Mouse (Mus musculus) lung, postnatal 0 days (tissue): Measurements from ENCODE around the gene Eml6. TPM values are rescaled to one million over a fixed set of nuclear protein-coding genes. Genes with fewer than 3 reads are reported as not detected.

Experiments used
- ATAC-seq: fragments of 200-750 bp; cut with Nextera tagmentation; 2 replicates; pipeline ENCODE4 v1.8.0; 2017; ENCODE audit warnings: moderate library complexity
- DNase-seq: peaks from one replicate; pipeline ENCODE4 v3.0.0-alpha.2; 2016; ENCODE audit warnings: low spot score
- H3K27ac ChIP-seq: fragments of 300-500 bp; sonication (generic); 2 replicates; pipeline ENCODE4 v1.5.1; 2014; ENCODE audit warnings: antibody characterized with exemption, mild to moderate bottlenecking, low read length, mixed read lengths
- H3K27me3 ChIP-seq: fragments of 300-500 bp; sonication (generic); replicated peaks from 2 replicates; pipeline ENCODE4 v1.6.1; 2014; ENCODE audit warnings: low read length, mixed read lengths; ENCODE audit not compliant: insufficient read depth
- H3K36me3 ChIP-seq: fragments of 300-500 bp; sonication (generic); 2 replicates; pipeline ENCODE4 v1.6.1; 2014; ENCODE audit warnings: low read length, mixed read lengths; ENCODE audit not compliant: insufficient read depth
- H3K4me1 ChIP-seq: fragments of 300-500 bp; sonication (generic); 2 replicates; pipeline ENCODE4 v1.6.1; 2014; ENCODE audit warnings: antibody characterized with exemption, low read depth, low read length, mixed read lengths; ENCODE audit not compliant: insufficient read depth
- H3K4me2 ChIP-seq: fragments of 300-500 bp; sonication (generic); replicated peaks from 2 replicates; pipeline ENCODE4 v1.6.1; 2014; ENCODE audit warnings: low read depth, mild to moderate bottlenecking, low read length, moderate library complexity, mixed read lengths
- H3K4me3 ChIP-seq: fragments of 300-500 bp; sonication (generic); 2 replicates; pipeline ENCODE4 v1.5.1; 2014; ENCODE audit warnings: low read depth, low read length
- H3K9ac ChIP-seq: fragments of 300-500 bp; sonication (generic); replicated peaks from 2 replicates; pipeline ENCODE4 v1.6.1; 2014; ENCODE audit warnings: low read depth, mild to moderate bottlenecking
- H3K9me3 ChIP-seq: fragments of 300-500 bp; sonication (generic); 2 replicates; pipeline ENCODE4 v1.6.1; 2016; ENCODE audit warnings: low read length, mixed read lengths
- CTCF ChIP-seq: IDR thresholded peaks from 2 replicates; pipeline ENCODE4 v1.5.1; 2016; ENCODE audit warnings: antibody characterized with exemption, mild to moderate bottlenecking
- EP300 ChIP-seq: IDR thresholded peaks from 2 replicates; pipeline ENCODE4 v1.6.1; 2016; ENCODE audit warnings: antibody characterized with exemption, mild to moderate bottlenecking, control low read depth
- WGBS: fragments of 180-500 bp; shearing (Covaris S2); extraction: QIAGEN DNeasy Blood & Tissue Kit; methylation state at CpG from one replicate; pipeline ENCODE4 v1.1.7; 2014; 5-methylcytosine and 5-hydroxymethylcytosine counted together
- polyA plus RNA-seq: library from polyadenylated mRNA; unstranded; fragments of >200 nt; fragmentation: Nextera tagmentation; extraction: Ambion mirVana; gene quantifications from 2 replicates; pipeline ENCODE4 v1.2.1, GENCODE M21; 2015

The Eml6 gene
- polyA plus RNA-seq, 1 experiment from 2014 or later, result 0.39 TPM

DNA sequence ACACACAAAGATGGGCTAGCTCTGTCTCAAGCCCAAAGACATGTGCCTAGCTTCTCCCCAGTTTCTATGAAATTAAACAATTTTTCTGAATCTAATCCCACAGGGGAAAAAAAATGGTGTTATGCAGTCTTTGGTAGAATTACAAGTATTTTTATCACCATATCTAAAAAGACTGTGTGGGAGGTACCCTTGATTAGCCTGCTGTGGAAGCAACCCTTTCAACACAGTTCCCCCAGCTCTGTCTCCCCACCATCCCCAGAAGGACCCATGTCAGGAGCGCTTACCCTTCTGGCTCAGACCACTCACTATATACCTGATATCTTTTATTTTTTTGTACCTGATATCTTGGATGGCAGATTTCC lies 276.4 kb downstream of the Eml6 start:
- Histone ChIP-seq H3K27me3 (no peaks in the 10 kb centered on the region), H3K9ac (no peak overlapping the region), H3K4me1 (no peaks in the 10 kb centered on the region), H3K4me2 (no peak overlapping the region), H3K4me3 (no peak overlapping the region), H3K36me3 (peaks cover 8% of the 10 kb centered on the region; the same call in 1 of the 2 replicates), H3K9me3 (no peaks in the 10 kb centered on the region), H3K27ac (no peak overlapping the region)
- WGBS, result 94% methylated on average over 1 of the region's 1 CpGs
- DNase-seq, result no peak
- TF ChIP-seq CTCF (no peak), EP300 (no peak)
- no peak for ATAC-seq

DNA sequence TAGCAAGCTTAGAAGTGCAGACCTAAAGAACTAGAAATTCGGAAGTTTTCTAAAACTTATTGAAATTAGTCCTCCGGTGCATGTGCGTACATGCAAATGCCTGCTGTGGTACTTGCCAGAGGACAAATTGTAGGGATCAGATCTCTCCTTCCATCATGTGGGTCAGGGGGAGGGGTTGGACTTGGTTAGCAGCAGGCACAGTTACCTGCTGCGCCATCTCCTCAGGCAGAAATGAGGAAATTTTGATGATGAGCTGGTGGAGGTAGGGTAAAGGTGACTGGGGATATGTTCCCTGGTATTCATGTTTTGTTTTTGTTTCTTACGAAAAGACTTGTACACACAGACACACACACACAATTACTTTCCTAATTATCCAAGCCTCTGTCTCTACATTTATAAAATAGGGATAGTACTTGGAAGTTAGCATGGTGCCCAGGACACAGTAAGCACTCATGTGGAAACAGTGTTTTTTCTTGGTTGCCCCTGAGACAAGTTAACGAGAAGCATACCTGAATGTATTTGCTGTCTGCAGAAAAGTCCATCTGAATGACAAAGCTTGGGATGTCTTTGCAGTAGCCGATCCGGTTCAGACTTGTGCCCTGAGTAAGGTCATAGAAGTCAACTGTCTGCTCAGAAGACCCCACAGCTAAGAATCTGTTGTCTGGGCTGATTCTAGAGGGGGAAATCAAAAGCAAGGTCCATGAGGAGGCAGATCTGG lies 276.9 kb downstream of the Eml6 start:
- Histone ChIP-seq H3K36me3 (peaks cover 8% of the 10 kb centered on the region; the same call in 1 of the 2 replicates), H3K4me2 (no peak overlapping the region), H3K4me1 (no peaks in the 10 kb centered on the region), H3K4me3 (no peak overlapping the region), H3K27me3 (no peaks in the 10 kb centered on the region), H3K9ac (no peak overlapping the region), H3K9me3 (no peaks in the 10 kb centered on the region), H3K27ac (no peak overlapping the region)
- ATAC-seq (no peak), DNase-seq (no peak)
- 93% methylated on average over 8 of the region's 8 CpGs for WGBS
- TF ChIP-seq CTCF (no peak), EP300 (no peak)

DNA sequence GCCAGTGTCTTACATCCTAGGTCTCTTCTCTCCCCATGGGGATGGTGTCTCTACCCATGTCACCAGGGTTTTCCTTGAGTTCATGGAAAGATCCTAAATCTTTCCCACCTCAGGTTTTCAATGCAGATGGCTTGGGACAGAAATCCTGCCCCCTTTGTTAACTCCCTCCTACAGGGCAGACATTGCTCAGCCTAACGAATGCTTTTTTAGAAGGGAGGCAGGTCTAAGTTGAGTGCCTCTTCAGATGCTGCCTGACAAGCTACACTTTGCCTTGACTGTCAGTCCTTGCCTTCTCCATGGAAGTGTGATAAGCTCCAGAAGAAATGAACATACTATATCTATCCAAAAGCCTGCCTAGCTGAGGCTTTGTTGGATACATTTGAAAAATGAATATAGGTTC lies 278.0 kb downstream of the Eml6 start:
- no peaks in the 10 kb centered on the region for H3K9me3 ChIP-seq
- no peak for DNase-seq
- H3K4me2 ChIP-seq, result no peak overlapping the region
- H3K9ac ChIP-seq, result no peak overlapping the region
- no peak overlapping the region for H3K4me3 ChIP-seq
- no peak overlapping the region for H3K27ac ChIP-seq
- WGBS, result 73% methylated on average over 1 of the region's 1 CpGs
- no peak for ATAC-seq
- no peaks in the 10 kb centered on the region for H3K27me3 ChIP-seq
- TF ChIP-seq CTCF (no peak), EP300 (no peak)
- peaks cover 12% of the 10 kb centered on the region for H3K36me3 ChIP-seq
- H3K4me1 ChIP-seq, result no peaks in the 10 kb centered on the region

- WGBS, result 93% methylated on average over 3 of the region's 3 CpGs
- TF ChIP-seq EP300, result no peak
- no peak for TF ChIP-seq CTCF
- no peaks in the 10 kb centered on the region for H3K27me3 ChIP-seq
- ATAC-seq (no peak), DNase-seq (no peak)
- H3K4me3 ChIP-seq, result no peak overlapping the region
- H3K9me3 ChIP-seq, result no peaks in the 10 kb centered on the region
- no peaks in the 10 kb centered on the region for H3K4me1 ChIP-seq
- no peak overlapping the region for H3K4me2 ChIP-seq
- no peak overlapping the region for H3K9ac ChIP-seq
- H3K27ac ChIP-seq, result no peak overlapping the region
- H3K36me3 ChIP-seq, result peaks cover 12% of the 10 kb centered on the region
Observed at GRCm38 (mm10) chr11:29747365-29747764, 278.5 kb downstream of the Eml6 start.

DNA sequence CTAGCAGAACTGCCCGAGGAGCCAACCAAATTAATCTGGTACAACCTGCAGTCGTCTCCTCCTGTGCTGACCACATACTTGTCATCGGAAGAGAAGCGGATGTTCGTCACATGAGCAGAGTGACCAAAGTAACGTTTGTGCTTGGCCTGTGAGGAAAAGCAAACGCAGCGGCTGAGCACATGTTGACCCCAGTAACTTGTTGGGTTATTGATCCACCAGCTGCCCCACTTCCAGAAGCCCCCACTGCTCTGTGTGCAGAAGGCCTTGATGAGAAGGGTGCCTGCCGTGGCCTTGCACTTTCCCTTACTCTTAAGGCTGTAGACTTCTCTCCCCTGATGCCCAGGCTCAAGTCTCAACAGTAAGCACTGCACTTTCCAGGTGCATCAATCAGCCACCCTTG lies 279.6 kb downstream of the Eml6 start:
- peaks cover 12% of the 10 kb centered on the region for H3K36me3 ChIP-seq
- no peak overlapping the region for H3K9ac ChIP-seq
- no peak overlapping the region for H3K4me3 ChIP-seq
- H3K4me1 ChIP-seq, result no peaks in the 10 kb centered on the region
- DNase-seq (no peak), ATAC-seq (no peak)
- H3K27ac ChIP-seq, result no peak overlapping the region
- no peaks in the 10 kb centered on the region for H3K27me3 ChIP-seq
- WGBS, result 74% methylated on average over 9 of the region's 9 CpGs
- TF ChIP-seq CTCF (no peak), EP300 (no peak)
- H3K4me2 ChIP-seq, result no peak overlapping the region
- no peaks in the 10 kb centered on the region for H3K9me3 ChIP-seq

- no peak for DNase-seq
- Histone ChIP-seq H3K36me3 (peaks cover 12% of the 10 kb centered on the region), H3K27ac (no peak overlapping the region), H3K4me1 (no peaks in the 10 kb centered on the region), H3K9ac (no peak overlapping the region), H3K9me3 (no peaks in the 10 kb centered on the region), H3K4me3 (no peak overlapping the region), H3K4me2 (no peak overlapping the region), H3K27me3 (no peaks in the 10 kb centered on the region)
- no peak for ATAC-seq
- 60% methylated on average over 2 of the region's 2 CpGs for WGBS
- TF ChIP-seq EP300 (no peak), CTCF (no peak)
Observed at GRCm38 (mm10) chr11:29745513-29745912, 280.3 kb downstream of the Eml6 start.
